Mouse (Mus musculus) forebrain, embryonic 11.5 days (tissue): ENCODE measurements around the gene Tspear. TPM values are rescaled to one million over a fixed set of nuclear protein-coding genes. Genes with fewer than 3 reads are reported as not detected.

Experiments used
- ATAC-seq: fragments of 200-750 bp; cut with Nextera tagmentation; replicated peaks from 2 replicates; pipeline ENCODE4 v1.8.0; 2017; ENCODE audit warnings: moderate TSS enrichment; ENCODE audit not compliant: low FRiP score
- DNase-seq: peaks from one replicate; pipeline ENCODE4 v3.0.0-alpha.2; 2017; ENCODE audit warnings: low spot score
- H3K27ac ChIP-seq: fragments of 300-500 bp; sonication (generic); 2 replicates; pipeline ENCODE4 v1.5.1; 2014; ENCODE audit warnings: low read depth, low read length
- H3K27me3 ChIP-seq: fragments of 300-500 bp; sonication (generic); 2 replicates; pipeline ENCODE4 v1.6.1; 2014; ENCODE audit warnings: mild to moderate bottlenecking, low read length, mixed read lengths; ENCODE audit not compliant: control insufficient read depth, insufficient read depth
- H3K36me3 ChIP-seq: fragments of 300-500 bp; sonication (generic); 2 replicates; pipeline ENCODE4 v1.6.1; 2014; ENCODE audit warnings: mild to moderate bottlenecking, low read length, moderate library complexity, mixed read lengths; ENCODE audit not compliant: control insufficient read depth, insufficient read depth
- H3K4me1 ChIP-seq: fragments of 300-500 bp; sonication (generic); replicated peaks from 2 replicates; pipeline ENCODE4 v1.6.1; 2014; ENCODE audit warnings: low read length, mixed read lengths; ENCODE audit not compliant: control insufficient read depth, insufficient read depth
- H3K4me2 ChIP-seq: fragments of 300-500 bp; sonication (generic); 2 replicates; pipeline ENCODE4 v1.6.1; 2014; ENCODE audit warnings: low read depth, mild to moderate bottlenecking, low read length, moderate library complexity, mixed read lengths; ENCODE audit not compliant: severe bottlenecking
- H3K4me3 ChIP-seq: fragments of 300-500 bp; sonication (generic); 2 replicates; pipeline ENCODE4 v1.5.1; 2014; ENCODE audit warnings: low read depth, low read length
- H3K9ac ChIP-seq: fragments of 300-500 bp; sonication (generic); 2 replicates; pipeline ENCODE4 v1.6.1; 2014; ENCODE audit warnings: low read length
- H3K9me3 ChIP-seq: fragments of 300-500 bp; sonication (generic); 2 replicates; pipeline ENCODE4 v1.6.1; 2016; ENCODE audit warnings: low read length, mixed read lengths; ENCODE audit not compliant: control insufficient read depth
- WGBS: fragments of 180-500 bp; shearing (Covaris S2); extraction: QIAGEN DNeasy Blood & Tissue Kit; methylation state at CpG from one replicate; pipeline ENCODE4 v1.1.7; 2014; 5-methylcytosine and 5-hydroxymethylcytosine counted together
- polyA plus RNA-seq: library from polyadenylated mRNA; unstranded; fragments of >200 nt; fragmentation: Nextera tagmentation; extraction: Ambion mirVana; gene quantifications from 2 replicates; pipeline ENCODE4 v1.2.1, GENCODE M21; 2014

The Tspear gene
- polyA plus RNA-seq = 1.4 and 1.5 TPM in 2 replicates

GRCm38 (mm10) chr10:77685895-77686664 lies at the start of gene Tspear:
TSS of gene Tspear (plus strand) at chr10:77686569.
- 4% methylated on average over 22 of the region's 22 CpGs for WGBS
- H3K9ac ChIP-seq = no peak within 1 kb of the TSS
- DNase-seq (peak; percentile 50), ATAC-seq (no peak)
- H3K4me1 ChIP-seq = peaks cover 4% of the 10 kb centered on the region; the same call in 1 of the 2 replicates
- H3K36me3 ChIP-seq = no peaks in the 10 kb centered on the region
- no peaks in the 10 kb centered on the region for H3K9me3 ChIP-seq
- no peak within 1 kb of the TSS for H3K4me2 ChIP-seq
- H3K27me3 ChIP-seq = peaks cover 13% of the 10 kb centered on the region
- H3K27ac ChIP-seq = no peak within 1 kb of the TSS
- H3K4me3 ChIP-seq = no peak within 1 kb of the TSS

GRCm38 (mm10) chr10:77638956-77639355 lies 47.4 kb upstream of the Tspear start:
- Histone ChIP-seq H3K27me3 (no peaks in the 10 kb centered on the region), H3K9ac (no peak overlapping the region), H3K4me1 (no peaks in the 10 kb centered on the region), H3K36me3 (peaks cover 4% of the 10 kb centered on the region), H3K9me3 (no peaks in the 10 kb centered on the region), H3K4me2 (no peak overlapping the region), H3K27ac (no peak overlapping the region), H3K4me3 (no peak overlapping the region)
- whole genome bisulfite sequencing = 88% methylated on average over 6 of the region's 6 CpGs
- ATAC-seq = no peak
- DNase-seq = no peak

- H3K36me3 ChIP-seq = peaks cover 13% of the 10 kb centered on the region
- DNase-seq = no peak
- no peak overlapping the region for H3K4me3 ChIP-seq
- no peak overlapping the region for H3K4me2 ChIP-seq
- H3K9me3 ChIP-seq = no peaks in the 10 kb centered on the region
- H3K27me3 ChIP-seq = no peaks in the 10 kb centered on the region
- H3K27ac ChIP-seq = no peak overlapping the region
- 93% methylated on average over 7 of the region's 7 CpGs for WGBS
- no peak for ATAC-seq
- H3K4me1 ChIP-seq = no peaks in the 10 kb centered on the region
- H3K9ac ChIP-seq = no peak overlapping the region
Observed at GRCm38 (mm10) chr10:77643160-77643559, 43.2 kb upstream of the Tspear start.

GRCm38 (mm10) chr10:77645571-77645970 lies 40.8 kb upstream of the Tspear start:
- Histone ChIP-seq H3K36me3 (peaks cover 13% of the 10 kb centered on the region), H3K4me3 (no peak overlapping the region), H3K27ac (no peak overlapping the region), H3K4me1 (no peaks in the 10 kb centered on the region), H3K27me3 (no peaks in the 10 kb centered on the region), H3K9ac (no peak overlapping the region), H3K4me2 (no peak overlapping the region), H3K9me3 (no peaks in the 10 kb centered on the region)
- 91% methylated on average over 5 of the region's 5 CpGs for WGBS
- no peak for DNase-seq
- ATAC-seq = no peak

- DNase-seq (no peak), ATAC-seq (no peak)
- H3K4me1 ChIP-seq = no peaks in the 10 kb centered on the region
- H3K27ac ChIP-seq = no peak overlapping the region
- WGBS = 67% methylated on average over 1 of the region's 1 CpGs
- peaks cover 13% of the 10 kb centered on the region for H3K36me3 ChIP-seq
- no peak overlapping the region for H3K9ac ChIP-seq
- H3K4me3 ChIP-seq = no peak overlapping the region
- H3K27me3 ChIP-seq = no peaks in the 10 kb centered on the region
- H3K9me3 ChIP-seq = no peaks in the 10 kb centered on the region
- no peak overlapping the region for H3K4me2 ChIP-seq
Observed at GRCm38 (mm10) chr10:77647461-77647860, 38.9 kb upstream of the Tspear start.

- WGBS = 88% methylated on average over 8 of the region's 8 CpGs
- no peak overlapping the region for H3K4me2 ChIP-seq
Observed at GRCm38 (mm10) chr10:77647901-77648300, 38.5 kb upstream of the Tspear start.

GRCm38 (mm10) chr10:77652046-77652445 lies 34.3 kb upstream of the Tspear start:
- no peaks in the 10 kb centered on the region for H3K36me3 ChIP-seq
- no peaks in the 10 kb centered on the region for H3K9me3 ChIP-seq
- no peaks in the 10 kb centered on the region for H3K27me3 ChIP-seq
- H3K9ac ChIP-seq = no peak overlapping the region
- no peak for ATAC-seq
- H3K4me3 ChIP-seq = no peak overlapping the region
- WGBS = 88% methylated on average over 9 of the region's 9 CpGs
- no peak overlapping the region for H3K27ac ChIP-seq
- no peak overlapping the region for H3K4me2 ChIP-seq
- no peaks in the 10 kb centered on the region for H3K4me1 ChIP-seq
- no peak for DNase-seq

More at GRCm38 (mm10) chr10:77647901-77648300, 38.5 kb upstream of the Tspear start:
- no peak overlapping the region for H3K9ac ChIP-seq
- ATAC-seq = no peak
- H3K27me3 ChIP-seq = no peaks in the 10 kb centered on the region
- H3K27ac ChIP-seq = no peak overlapping the region
- no peak for DNase-seq
- H3K4me3 ChIP-seq = no peak overlapping the region
- H3K4me1 ChIP-seq = no peaks in the 10 kb centered on the region
- peaks cover 13% of the 10 kb centered on the region for H3K36me3 ChIP-seq
- H3K9me3 ChIP-seq = no peaks in the 10 kb centered on the region

- WGBS = 82% methylated on average over 15 of the region's 15 CpGs
- Histone ChIP-seq H3K9me3 (no peaks in the 10 kb centered on the region), H3K27me3 (no peaks in the 10 kb centered on the region), H3K9ac (no peak overlapping the region), H3K27ac (no peak overlapping the region), H3K4me3 (no peak overlapping the region), H3K4me2 (no peak overlapping the region), H3K4me1 (no peaks in the 10 kb centered on the region), H3K36me3 (no peaks in the 10 kb centered on the region)
- ATAC-seq (no peak), DNase-seq (no peak)
Observed at GRCm38 (mm10) chr10:77658286-77658994, 27.9 kb upstream of the Tspear start.
